Mouse (Mus musculus) hindbrain, embryonic 16.5 days (tissue): ENCODE results near the gene Kdsr. TPM values are rescaled to one million over a fixed set of nuclear protein-coding genes. Genes with fewer than 3 reads are reported as not detected.

Experiments used
- ATAC-seq: fragments of 200-750 bp; cut with Nextera tagmentation; 2 replicates; pipeline ENCODE4 v1.8.0; 2017; ENCODE audit warnings: moderate TSS enrichment, moderate library complexity
- H3K27ac ChIP-seq: fragments of 300-500 bp; sonication (generic); 2 replicates; pipeline ENCODE4 v1.5.1; 2014; ENCODE audit warnings: low read depth, mild to moderate bottlenecking, control low read depth, low read length, moderate library complexity
- H3K27me3 ChIP-seq: fragments of 300-500 bp; sonication (generic); replicated peaks from 2 replicates; pipeline ENCODE4 v1.6.1; 2014; ENCODE audit warnings: low read length; ENCODE audit not compliant: control insufficient read depth, insufficient read depth
- H3K36me3 ChIP-seq: fragments of 300-500 bp; sonication (generic); 2 replicates; pipeline ENCODE4 v1.6.1; 2014; ENCODE audit warnings: mild to moderate bottlenecking, low read length, moderate library complexity, mixed read lengths; ENCODE audit not compliant: control insufficient read depth, insufficient read depth
- H3K4me1 ChIP-seq: fragments of 300-500 bp; sonication (generic); 2 replicates; pipeline ENCODE4 v1.6.1; 2014; ENCODE audit warnings: low read depth, low read length; ENCODE audit not compliant: control insufficient read depth, insufficient read depth
- H3K4me2 ChIP-seq: fragments of 300-500 bp; sonication (generic); 2 replicates; pipeline ENCODE4 v1.6.1; 2014; ENCODE audit warnings: mild to moderate bottlenecking, low read length, control low read depth, moderate library complexity
- H3K4me3 ChIP-seq: fragments of 300-500 bp; sonication (generic); 2 replicates; pipeline ENCODE4 v1.5.1; 2014; ENCODE audit warnings: mild to moderate bottlenecking, low read length, control low read depth, moderate library complexity
- H3K9ac ChIP-seq: fragments of 300-500 bp; sonication (generic); 2 replicates; pipeline ENCODE4 v1.6.1; 2014; ENCODE audit warnings: low read depth, mild to moderate bottlenecking, control low read depth, low read length, moderate library complexity
- H3K9me3 ChIP-seq: fragments of 300-500 bp; sonication (generic); 2 replicates; pipeline ENCODE4 v1.6.1; 2014; ENCODE audit warnings: mild to moderate bottlenecking, low read length, moderate library complexity; ENCODE audit not compliant: control insufficient read depth
- WGBS: fragments of 180-500 bp; shearing (Covaris S2); extraction: QIAGEN DNeasy Blood & Tissue Kit; methylation state at CpG from one replicate; pipeline ENCODE4 v1.1.7; 2014; 5-methylcytosine and 5-hydroxymethylcytosine counted together
- polyA plus RNA-seq: library from polyadenylated mRNA; unstranded; fragments of >200 nt; fragmentation: Nextera tagmentation; extraction: Ambion mirVana; gene quantifications from 2 replicates; pipeline ENCODE4 v1.2.1, GENCODE M21; 2015

Kdsr gene
- polyA plus RNA-seq, 1 experiment from 2014 or later: 16.3 TPM

- Histone ChIP-seq H3K36me3 (no peaks in the 10 kb centered on the region), H3K27me3 (no peaks in the 10 kb centered on the region), H3K4me1 (peaks cover 9% of the 10 kb centered on the region), H3K9me3 (no peaks in the 10 kb centered on the region), H3K9ac (no peak overlapping the region), H3K27ac (no peak overlapping the region), H3K4me3 (no peak overlapping the region), H3K4me2 (no peak overlapping the region)
- 62% methylated on average over 6 of the region's 6 CpGs for WGBS
- ATAC-seq: no peak
Observed at GRCm38 (mm10) chr1:106707036-106707880, 52.3 kb downstream of the Kdsr start.

GRCm38 (mm10) chr1:106703183-106703582, 56.3 kb downstream of the Kdsr start:
- peak; percentile 13; the same call in 1 of the 2 replicates for ATAC-seq

GRCm38 (mm10) chr1:106702471-106703175, 56.9 kb downstream of the Kdsr start:
- H3K27me3 ChIP-seq: no peaks in the 10 kb centered on the region
- no peaks in the 10 kb centered on the region for H3K36me3 ChIP-seq
- 40% methylated on average over 4 of the region's 4 CpGs for WGBS
- no peak overlapping the region for H3K9ac ChIP-seq
- no peak overlapping the region for H3K4me3 ChIP-seq
- peak overlapping the region; percentile 31; the same call in 1 of the 2 replicates for H3K27ac ChIP-seq
- no peaks in the 10 kb centered on the region; the same call in 1 of the 2 replicates for H3K4me1 ChIP-seq
- no peaks in the 10 kb centered on the region for H3K9me3 ChIP-seq
- peak; percentile 82 for ATAC-seq
- 0 out of 2 replicates have a peak overlapping the region, but pooled peaks have one; percentile 10 for H3K4me2 ChIP-seq

More at GRCm38 (mm10) chr1:106703183-106703582, 56.3 kb downstream of the Kdsr start:
- H3K4me3 ChIP-seq: no peak overlapping the region
- 55% methylated on average over 3 of the region's 3 CpGs for WGBS
- no peaks in the 10 kb centered on the region for H3K36me3 ChIP-seq
- no peaks in the 10 kb centered on the region for H3K27me3 ChIP-seq
- H3K9ac ChIP-seq: no peak overlapping the region
- no peak overlapping the region for H3K27ac ChIP-seq
- no peak overlapping the region for H3K4me2 ChIP-seq
- peaks cover 3% of the 10 kb centered on the region; the same call in 1 of the 2 replicates for H3K4me1 ChIP-seq
- H3K9me3 ChIP-seq: no peaks in the 10 kb centered on the region

GRCm38 (mm10) chr1:106700520-106701114, 58.9 kb downstream of the Kdsr start:
- no peak overlapping the region for H3K4me2 ChIP-seq
- H3K27ac ChIP-seq: no peak overlapping the region
- H3K9me3 ChIP-seq: no peaks in the 10 kb centered on the region
- no peaks in the 10 kb centered on the region; the same call in 1 of the 2 replicates for H3K4me1 ChIP-seq
- H3K36me3 ChIP-seq: no peaks in the 10 kb centered on the region
- no peak overlapping the region for H3K9ac ChIP-seq
- 79% methylated on average over 9 of the region's 9 CpGs for WGBS
- no peaks in the 10 kb centered on the region for H3K27me3 ChIP-seq
- no peak for ATAC-seq
- no peak overlapping the region for H3K4me3 ChIP-seq

GRCm38 (mm10) chr1:106696472-106696871, 63.1 kb downstream of the Kdsr start:
- ATAC-seq: no peak
- no peak overlapping the region for H3K9ac ChIP-seq
- no peaks in the 10 kb centered on the region for H3K36me3 ChIP-seq
- H3K27me3 ChIP-seq: no peaks in the 10 kb centered on the region
- no peaks in the 10 kb centered on the region for H3K4me1 ChIP-seq
- H3K4me2 ChIP-seq: no peak overlapping the region
- H3K4me3 ChIP-seq: no peak overlapping the region
- no peak overlapping the region for H3K27ac ChIP-seq
- 89% methylated on average over 5 of the region's 5 CpGs for whole genome bisulfite sequencing
- H3K9me3 ChIP-seq: no peaks in the 10 kb centered on the region

- no peak for ATAC-seq
- no peak overlapping the region for H3K9ac ChIP-seq
- no peaks in the 10 kb centered on the region for H3K27me3 ChIP-seq
- H3K4me3 ChIP-seq: no peak overlapping the region
- no peak overlapping the region for H3K4me2 ChIP-seq
- H3K27ac ChIP-seq: no peak overlapping the region
- WGBS: 89% methylated on average over 4 of the region's 4 CpGs
- H3K36me3 ChIP-seq: no peaks in the 10 kb centered on the region
- H3K9me3 ChIP-seq: no peaks in the 10 kb centered on the region
- H3K4me1 ChIP-seq: no peaks in the 10 kb centered on the region
Observed at GRCm38 (mm10) chr1:106695649-106696048, 63.9 kb downstream of the Kdsr start.

- H3K27ac ChIP-seq: no peak overlapping the region
Observed at GRCm38 (mm10) chr1:106694316-106694715, 65.2 kb downstream of the Kdsr start.

GRCm38 (mm10) chr1:106692599-106692998, 66.9 kb downstream of the Kdsr start:
- Histone ChIP-seq H3K27me3 (no peaks in the 10 kb centered on the region), H3K9me3 (no peaks in the 10 kb centered on the region), H3K4me3 (no peak overlapping the region), H3K9ac (no peak overlapping the region), H3K4me1 (no peaks in the 10 kb centered on the region), H3K36me3 (no peaks in the 10 kb centered on the region), H3K4me2 (no peak overlapping the region), H3K27ac (no peak overlapping the region)
- no peak for ATAC-seq

More at GRCm38 (mm10) chr1:106694316-106694715, 65.2 kb downstream of the Kdsr start:
- Histone ChIP-seq H3K4me2 (no peak overlapping the region), H3K9ac (no peak overlapping the region), H3K36me3 (no peaks in the 10 kb centered on the region), H3K27me3 (no peaks in the 10 kb centered on the region), H3K4me1 (no peaks in the 10 kb centered on the region), H3K9me3 (no peaks in the 10 kb centered on the region), H3K4me3 (no peak overlapping the region)
- WGBS: 90% methylated on average over 6 of the region's 6 CpGs
- no peak for ATAC-seq

GRCm38 (mm10) chr1:106690887-106691286, 68.6 kb downstream of the Kdsr start:
- Histone ChIP-seq H3K9me3 (no peaks in the 10 kb centered on the region), H3K36me3 (no peaks in the 10 kb centered on the region), H3K27me3 (no peaks in the 10 kb centered on the region), H3K4me1 (no peaks in the 10 kb centered on the region), H3K27ac (no peak overlapping the region), H3K4me3 (no peak overlapping the region), H3K4me2 (no peak overlapping the region), H3K9ac (no peak overlapping the region)
- ATAC-seq: no peak
- WGBS: 62% methylated on average over 6 of the region's 6 CpGs
